Mouse (Mus musculus): ENCODE measurements around the gene Cldn3.

The Cldn3 gene

GRCm38 (mm10) chr5:135035608-135036359 lies 49.8 kb downstream of the Cldn3 start:
- no peak for DNase-seq (ENCODE audit: low read depth)
